Mouse (Mus musculus) CH12.LX (cell line): ENCODE measurements around the gene Rgs7. TPM values are rescaled to one million over a fixed set of nuclear protein-coding genes. Genes with fewer than 3 reads are reported as not detected.

Experiments
- DNase-seq: peaks from one replicate; pipeline ENCODE4 v3.0.0-alpha.2; 2013; ENCODE audit errors: extremely low read depth
- H3K27ac ChIP-seq: 2 replicates; pipeline ENCODE4 v1.5.1; 2012; ENCODE audit warnings: low read depth, mild to moderate bottlenecking, control low read depth, moderate library complexity; ENCODE audit not compliant: insufficient read depth
- H3K27me3 ChIP-seq: replicated peaks from 2 replicates; pipeline ENCODE3; 2012; ENCODE audit warnings: inconsistent platforms
- H3K36me3 ChIP-seq, 2 experiments: replicated peaks in 1 of 2; 2 replicates each; pipeline versions ENCODE3 to v1.6.1; 2012; ENCODE audit warnings: inconsistent platforms in 1 of 2, low read length in 1 of 2, mild to moderate bottlenecking in 1 of 2, mixed read lengths in 1 of 2, moderate library complexity in 1 of 2; ENCODE audit not compliant: control insufficient read depth in 1 of 2, insufficient read depth in 1 of 2
- H3K4me1 ChIP-seq, 2 experiments: 2 replicates each; pipeline ENCODE4 v1.6.1; 2012; ENCODE audit warnings: inconsistent platforms in 1 of 2, moderate library complexity in 1 of 2; ENCODE audit not compliant: insufficient read depth in 2 of 2, control insufficient read depth in 1 of 2
- H3K4me2 ChIP-seq: 2 replicates; pipeline ENCODE4 v1.6.1; 2012; ENCODE audit warnings: low read depth, mild to moderate bottlenecking, control low read depth; ENCODE audit not compliant: poor library complexity, insufficient read depth, severe bottlenecking
- H3K4me3 ChIP-seq, 3 experiments: fragments of 150-350 bp in 1 of 3; sonication (generic) in 1 of 3; replicated peaks in 1 of 3; 2 replicates each; pipeline versions ENCODE3 to v1.5.1; 2011 to 2012; ENCODE audit warnings: low read depth in 2 of 3, low read length in 2 of 3, mild to moderate bottlenecking in 2 of 3, moderate library complexity in 2 of 3, control low read depth in 1 of 3, improper control_type of control experiment in 1 of 3, inconsistent platforms in 1 of 3, mixed read lengths in 1 of 3; ENCODE audit not compliant: poor library complexity in 1 of 3
- H3K79me2 ChIP-seq: replicated peaks from 2 replicates; pipeline ENCODE4 v1.6.1; 2012; ENCODE audit warnings: mild to moderate bottlenecking, moderate library complexity; ENCODE audit not compliant: control insufficient read depth, poor library complexity, insufficient read depth, severe bottlenecking; ENCODE audit errors: extremely low read depth
- H3K9ac ChIP-seq: 2 replicates; pipeline ENCODE4 v1.6.1; 2012; ENCODE audit warnings: low read depth, mild to moderate bottlenecking, control low read depth, moderate library complexity; ENCODE audit not compliant: insufficient read depth
- H3K9me3 ChIP-seq: replicated peaks from 2 replicates; pipeline ENCODE3; 2012; ENCODE audit warnings: low read length, inconsistent platforms, mixed read lengths
- BHLHE40 ChIP-seq: IDR thresholded peaks from 2 replicates; pipeline ENCODE4 v1.6.1; 2011; ENCODE audit warnings: mild to moderate bottlenecking, low read depth, low read length, improper control_type of control experiment
- CTCF ChIP-seq, 2 experiments: IDR thresholded peaks in 1 of 2; conservative IDR thresholded peaks in 1 of 2; 2 replicates each; pipeline ENCODE4 v1.5.1; 2011 to 2012; ENCODE audit warnings: low read depth in 2 of 2, low read length in 2 of 2, improper control_type of control experiment in 1 of 2, inconsistent platforms in 1 of 2, mild to moderate bottlenecking in 1 of 2, moderate library complexity in 1 of 2
- E2F4 ChIP-seq: IDR thresholded peaks from 2 replicates; pipeline ENCODE4 v1.6.1; 2011; ENCODE audit warnings: low read depth, low read length, improper control_type of control experiment; ENCODE audit not compliant: insufficient replicate concordance
- EP300 ChIP-seq: IDR thresholded peaks from 2 replicates; pipeline ENCODE4 v1.6.1; 2011; ENCODE audit warnings: low read length, improper control_type of control experiment
- ETS1 ChIP-seq: conservative IDR thresholded peaks from 2 replicates; pipeline ENCODE4 v1.6.1; 2012; ENCODE audit warnings: low read depth, mild to moderate bottlenecking, inconsistent platforms, low read length, improper control_type of control experiment, moderate library complexity
- GABPA ChIP-seq: IDR thresholded peaks from 2 replicates; pipeline ENCODE4 v1.6.1; 2012; ENCODE audit warnings: low read depth, low read length, improper control_type of control experiment, inconsistent platforms; ENCODE audit not compliant: insufficient replicate concordance
- HCFC1 ChIP-seq: IDR thresholded peaks from 2 replicates; pipeline ENCODE4 v1.6.1; 2012; ENCODE audit warnings: low read depth, mild to moderate bottlenecking, inconsistent platforms, low read length, improper control_type of control experiment
- IRF4 ChIP-seq: IDR thresholded peaks from 2 replicates; pipeline ENCODE4 v1.6.1; 2014; ENCODE audit warnings: low read depth, mild to moderate bottlenecking, inconsistent platforms, low read length, improper control_type of control experiment
- JUN ChIP-seq: IDR thresholded peaks from 2 replicates; pipeline ENCODE4 v1.6.1; 2011; ENCODE audit warnings: low read depth, mild to moderate bottlenecking, low read length, improper control_type of control experiment, moderate library complexity; ENCODE audit not compliant: insufficient read depth
- JUND ChIP-seq: conservative IDR thresholded peaks from 2 replicates; pipeline ENCODE4 v1.6.1; 2011; ENCODE audit warnings: low read depth, low read length, improper control_type of control experiment
- KAT2A ChIP-seq: IDR thresholded peaks from 2 replicates; pipeline ENCODE4 v1.6.1; 2012; ENCODE audit warnings: low read length, improper control_type of control experiment, inconsistent platforms; ENCODE audit not compliant: insufficient replicate concordance
- MAFK ChIP-seq: IDR thresholded peaks from 2 replicates; pipeline ENCODE4 v1.6.1; 2011; ENCODE audit warnings: low read length, improper control_type of control experiment; ENCODE audit not compliant: insufficient replicate concordance
- MAX ChIP-seq: IDR thresholded peaks from 2 replicates; pipeline ENCODE4 v1.6.1; 2011; ENCODE audit warnings: low read length, improper control_type of control experiment
- MYC ChIP-seq: IDR thresholded peaks from 2 replicates; pipeline ENCODE4 v1.6.1; 2011; ENCODE audit warnings: low read depth, mild to moderate bottlenecking, improper control_type of control experiment, low read length
- NELFE ChIP-seq: IDR thresholded peaks from 2 replicates; pipeline ENCODE4 v1.6.1; 2011; ENCODE audit warnings: low read depth, low read length, improper control_type of control experiment
- NRF1 ChIP-seq: IDR thresholded peaks from 2 replicates; pipeline ENCODE4 v1.6.1; 2014; ENCODE audit warnings: low read depth, mild to moderate bottlenecking, inconsistent platforms, low read length, improper control_type of control experiment, moderate library complexity
- PAX5 ChIP-seq: IDR thresholded peaks from 2 replicates; pipeline ENCODE4 v1.6.1; 2012; ENCODE audit warnings: low read length, inconsistent platforms, mixed read lengths
- POLR2A ChIP-seq: IDR thresholded peaks from 2 replicates; pipeline ENCODE4 v1.6.1; 2011; ENCODE audit warnings: low read depth, mild to moderate bottlenecking, improper control_type of control experiment, low read length
- POLR2AphosphoS2 ChIP-seq: IDR thresholded peaks from 2 replicates; pipeline ENCODE4 v1.6.1; 2011; ENCODE audit warnings: low read depth, low read length, improper control_type of control experiment
- RAD21 ChIP-seq: IDR thresholded peaks from 2 replicates; pipeline ENCODE4 v1.6.1; 2011; ENCODE audit warnings: low read depth, mild to moderate bottlenecking, low read length, improper control_type of control experiment, moderate library complexity
- RCOR1 ChIP-seq: conservative IDR thresholded peaks from 2 replicates; pipeline ENCODE4 v1.6.1; 2012; ENCODE audit warnings: low read depth, mild to moderate bottlenecking, inconsistent platforms, low read length, improper control_type of control experiment
- SIN3A ChIP-seq: IDR thresholded peaks from 2 replicates; pipeline ENCODE4 v1.6.1; 2012; ENCODE audit warnings: low read length, improper control_type of control experiment, inconsistent platforms
- TBP ChIP-seq: conservative IDR thresholded peaks from 2 replicates; pipeline ENCODE4 v1.6.1; 2011; ENCODE audit warnings: low read depth, low read length, improper control_type of control experiment
- TCF12 ChIP-seq: IDR thresholded peaks from 2 replicates; pipeline ENCODE4 v1.6.1; 2014; ENCODE audit warnings: low read depth, mild to moderate bottlenecking, inconsistent platforms, low read length, improper control_type of control experiment
- UBTF ChIP-seq: IDR thresholded peaks from 2 replicates; pipeline ENCODE4 v1.6.1; 2012; ENCODE audit warnings: low read depth, mild to moderate bottlenecking, inconsistent platforms, low read length, improper control_type of control experiment, moderate library complexity
- USF2 ChIP-seq: conservative IDR thresholded peaks from 2 replicates; pipeline ENCODE4 v1.6.1; 2011; ENCODE audit warnings: low read depth, low read length, improper control_type of control experiment
- ZC3H11A ChIP-seq: IDR thresholded peaks from 2 replicates; pipeline ENCODE4 v1.6.1; 2012; ENCODE audit warnings: low read depth, mild to moderate bottlenecking, inconsistent platforms, low read length, improper control_type of control experiment
- ZKSCAN1 ChIP-seq: IDR thresholded peaks from 2 replicates; pipeline ENCODE4 v1.6.1; 2012; ENCODE audit warnings: low read depth, inconsistent platforms, low read length, improper control_type of control experiment, borderline replicate concordance
- ZMIZ1 ChIP-seq: IDR thresholded peaks from 2 replicates; pipeline ENCODE4 v1.6.1; 2012; ENCODE audit warnings: low read depth, mild to moderate bottlenecking, inconsistent platforms, low read length, improper control_type of control experiment
- ZNF384 ChIP-seq: IDR thresholded peaks from 2 replicates; pipeline ENCODE4 v1.6.1; 2012; ENCODE audit warnings: low read depth, low read length, improper control_type of control experiment, inconsistent platforms
- dilution Hi-C: fragments of 300-500 bp; cut with MboI; formaldehyde crosslinking; loops from 2 replicates; pipeline ENCODE4 v1.14.3; 2020; ENCODE audit warnings: low sequenced_read_pairs; ENCODE audit not compliant: extremely low pct_unique_long_range_greater_than_20kb, extremely low pct_ligation_motif_present
- in situ Hi-C: fragments of 300-500 bp; cut with MboI; formaldehyde crosslinking; loops from 3 replicates; pipeline ENCODE4 v1.14.3; 2019; ENCODE audit warnings: low sequenced_read_pairs, low pct_ligation_motif_present, low pct_unique_long_range_greater_than_20kb, mixed read lengths
- polyA plus RNA-seq: library from polyadenylated mRNA; unstranded; fragments of >175 nt; gene quantifications from 2 replicates; pipeline ENCODE4 v1.2.1, GENCODE M21; 2012; ENCODE audit warnings: low read depth; ENCODE audit not compliant: insufficient read length
- total RNA-seq, 2 experiments: library from RNA; depleted of rRNA; stranded (reverse); fragments of 300-350 nt in 1 of 2; fragments of >200 nt in 1 of 2; gene quantifications; 2 replicates each; pipeline ENCODE4 v1.2.3; 2012 to 2014

Rgs7 gene
- total and polyA plus RNA-seq, 3 experiments, result 0.04 to 0.30 (median 0.09) TPM

- H3K4me2 ChIP-seq, result no peak overlapping the region
- DNase-seq, result no peak
- H3K27ac ChIP-seq, result no peak overlapping the region
- dilution Hi-C loops (no loop called here), in situ Hi-C loops (no loop called here)
- H3K4me1 ChIP-seq, result peaks cover 2 to 17% of the 10 kb centered on the region in 2 experiments; a peak in 3 of 4 replicates
- no peaks in the 10 kb centered on the region for H3K79me2 ChIP-seq
- no peaks in the 10 kb centered on the region for H3K36me3 ChIP-seq
- TF ChIP-seq MYC (no peak), RAD21 (no peak), POLR2A (no peak), GABPA (no peak), MAX (no peak), SIN3A (no peak), ZKSCAN1 (no peak), TCF12 (no peak), RCOR1 (no peak), E2F4 (no peak), EP300 (no peak), ZC3H11A (no peak), CTCF (conservative IDR thresholded peaks at IDR 0.05 in 1 of 2, IDR thresholded peaks at IDR 0.05 in 1 of 2; ENCODE audit: low read depth in 2 of 2, low read length in 2 of 2) (no peak), HCFC1 (no peak), ZNF384 (no peak), TBP (no peak), UBTF (no peak), JUND (no peak), IRF4 (no peak), JUN (no peak)
- H3K27me3 ChIP-seq, result no peaks in the 10 kb centered on the region
- no peak overlapping the region for H3K9ac ChIP-seq
- no peak overlapping the region for H3K4me3 ChIP-seq
- H3K9me3 ChIP-seq, result no peaks in the 10 kb centered on the region
Measured at GRCm38 (mm10) chr1:175221593-175222500, 270.5 kb downstream of the Rgs7 start.

DNA sequence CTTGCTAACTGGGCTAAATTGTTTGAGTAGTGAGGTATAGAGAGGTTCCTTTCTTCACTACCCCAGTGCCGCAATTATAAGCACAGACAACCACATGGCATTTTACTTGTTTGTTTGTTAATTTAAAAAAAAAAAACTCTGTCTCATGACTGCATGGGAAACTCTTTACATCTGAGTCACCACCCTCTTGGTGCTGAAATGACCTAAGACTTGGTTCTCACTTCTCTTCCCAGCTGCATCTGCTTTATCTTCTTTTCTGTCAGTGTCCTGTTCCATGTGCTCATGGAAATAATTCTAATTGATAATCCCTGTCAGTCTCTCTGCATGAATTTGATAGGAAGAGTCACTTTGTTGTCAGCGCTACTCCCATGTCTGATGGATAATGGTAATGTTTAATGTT lies 272.7 kb downstream of the Rgs7 start:
- peak; percentile 19 for DNase-seq
- H3K4me2 ChIP-seq, result no peak overlapping the region
- no peaks in the 10 kb centered on the region for H3K9me3 ChIP-seq
- no peak overlapping the region for H3K4me3 ChIP-seq
- no peak overlapping the region for H3K9ac ChIP-seq
- no peaks in the 10 kb centered on the region for H3K27me3 ChIP-seq
- no peaks in the 10 kb centered on the region for H3K79me2 ChIP-seq
- dilution Hi-C loops, result no loop called here
- H3K4me1 ChIP-seq, result peaks cover 4 to 17% of the 10 kb centered on the region in 2 experiments; a peak in 3 of 4 replicates
- in situ Hi-C loops, result no loop called here
- H3K27ac ChIP-seq, result no peak overlapping the region
- no peaks in the 10 kb centered on the region for H3K36me3 ChIP-seq
- no peak for TF ChIP-seq NELFE
- TF ChIP-seq POLR2AphosphoS2, result no peak
- 0 out of 2 replicates have a peak, but pooled peaks have one; percentile 21 for TF ChIP-seq MYC
- TF ChIP-seq CTCF (conservative IDR thresholded peaks at IDR 0.05 in 1 of 2, IDR thresholded peaks at IDR 0.05 in 1 of 2; ENCODE audit: low read depth in 2 of 2, low read length in 2 of 2), result no peak
- TF ChIP-seq KAT2A, result no peak
- no peak for TF ChIP-seq ZKSCAN1
- TF ChIP-seq MAFK, result no peak
- no peak for TF ChIP-seq TBP
- TF ChIP-seq ZMIZ1, result no peak
- TF ChIP-seq USF2, result no peak
- no peak for TF ChIP-seq PAX5
- peak; percentile 62; the same call in 1 of the 2 replicates for TF ChIP-seq EP300
- no peak for TF ChIP-seq RCOR1
- peak; percentile 52; the same call in 1 of the 2 replicates for TF ChIP-seq ETS1
- TF ChIP-seq E2F4, result no peak
- peak; percentile 38; the same call in 1 of the 2 replicates for TF ChIP-seq BHLHE40
- no peak for TF ChIP-seq RAD21
- peak; percentile 78 for TF ChIP-seq ZNF384
- TF ChIP-seq NRF1, result no peak
- TF ChIP-seq TCF12, result no peak
